Mouse (Mus musculus): Measurements from ENCODE around the gene Rnls. TPM values are rescaled to one million over a fixed set of nuclear protein-coding genes. Genes with fewer than 3 reads are reported as not detected.

Gene Rnls
- polyA plus RNA-seq, 1 experiment from 2014 or later = not detected

DNA sequence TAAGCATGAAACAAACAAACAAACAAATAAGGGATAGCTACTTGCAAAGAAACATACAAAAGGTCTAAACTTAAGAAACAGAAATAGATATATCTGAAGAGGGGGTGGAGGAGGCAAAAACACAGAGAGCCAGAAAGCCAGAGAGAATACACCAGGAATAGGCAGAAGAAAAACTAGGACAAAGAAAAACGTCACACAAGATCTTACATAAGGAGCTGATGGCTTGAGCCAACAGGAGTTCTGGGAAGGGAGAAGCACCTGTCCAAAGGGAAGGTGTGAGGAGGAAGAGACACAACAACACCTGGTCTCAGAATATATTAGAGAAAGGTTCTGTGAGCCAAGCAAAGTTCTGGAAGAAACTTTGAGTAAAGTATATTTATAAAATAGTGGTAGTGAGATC is 73.3 kb downstream of the Rnls start:
- no peak for TF ChIP-seq CTCF (IDR thresholded peaks at IDR 0.05)
- CTCF ChIA-PET = interaction anchor here (1.3 to 1.7 kb wide), 2 partner anchors 9 to 43 kb away, joined by 3 to 6 read pairs; no protein-coding TSS in a partner anchor
- in situ Hi-C loops (cut with MboI; ENCODE audit: low pct_unique_long_range_greater_than_20kb) = no loop called here

DNA sequence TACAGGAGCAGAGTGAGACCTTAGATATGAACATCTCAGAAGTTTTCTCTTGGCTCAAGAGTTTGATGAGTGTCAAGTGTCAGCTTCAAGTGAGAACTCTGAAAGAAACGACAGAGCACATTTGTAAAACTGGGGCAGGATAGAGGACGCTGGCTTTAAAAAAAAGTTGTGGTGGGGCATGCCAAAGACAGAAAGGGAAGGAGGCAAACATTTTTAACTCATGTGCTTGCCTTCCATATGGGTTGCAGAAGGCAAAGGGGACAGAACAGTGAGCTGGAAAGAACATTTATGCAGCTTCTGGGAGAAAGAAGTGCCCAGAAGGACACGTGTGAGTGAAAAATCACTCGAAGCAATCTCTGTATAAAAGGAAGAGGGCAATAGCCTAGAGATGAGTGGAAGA is 75.0 kb downstream of the Rnls start:
- in situ Hi-C loops (cut with MboI; ENCODE audit: low pct_unique_long_range_greater_than_20kb) = no loop called here
- ATAC-seq = no peak
- POLR2A ChIA-PET = no interaction called here

More for the DNA sequence above, 73.3 kb downstream of the Rnls start:
- peaks cover 39% of the 10 kb centered on the region for H3K27me3 ChIP-seq
- POLR2A ChIA-PET = no interaction called here
- no peak for DNase-seq (ENCODE audit: low read depth, low spot score)
- no peak for ATAC-seq

GRCm38 (mm10) chr19:33299726-33300292 is 92.3 kb downstream of the Rnls start:
- TF ChIP-seq CTCF (IDR thresholded peaks at IDR 0.05) = no peak
- DNase-seq (ENCODE audit: low read depth, low spot score) = no peak
- CTCF ChIA-PET = interaction anchor here (0.7 to 0.8 kb wide), 2 partner anchors 19 to 35 kb away, joined by 3 read pairs; no protein-coding TSS in a partner anchor
- in situ Hi-C loops (cut with MboI; ENCODE audit: low pct_unique_long_range_greater_than_20kb) = no loop called here
- ATAC-seq = no peak
- peaks cover 73% of the 10 kb centered on the region for H3K27me3 ChIP-seq
- POLR2A ChIA-PET = interaction anchor here (0.6 kb wide), 1 partner anchor 24 kb away, joined by 3 read pairs; no protein-coding TSS in a partner anchor

More for the DNA sequence above, 75.0 kb downstream of the Rnls start:
- H3K27me3 ChIP-seq = peaks cover 47% of the 10 kb centered on the region
- CTCF ChIA-PET = interaction anchor here (1.0 to 1.7 kb wide), 3 partner anchors 8 to 85 kb away, joined by 4 to 6 read pairs (median 4); no protein-coding TSS in a partner anchor
- DNase-seq (ENCODE audit: low read depth, low spot score) = no peak
- no peak for TF ChIP-seq CTCF (IDR thresholded peaks at IDR 0.05)

DNA sequence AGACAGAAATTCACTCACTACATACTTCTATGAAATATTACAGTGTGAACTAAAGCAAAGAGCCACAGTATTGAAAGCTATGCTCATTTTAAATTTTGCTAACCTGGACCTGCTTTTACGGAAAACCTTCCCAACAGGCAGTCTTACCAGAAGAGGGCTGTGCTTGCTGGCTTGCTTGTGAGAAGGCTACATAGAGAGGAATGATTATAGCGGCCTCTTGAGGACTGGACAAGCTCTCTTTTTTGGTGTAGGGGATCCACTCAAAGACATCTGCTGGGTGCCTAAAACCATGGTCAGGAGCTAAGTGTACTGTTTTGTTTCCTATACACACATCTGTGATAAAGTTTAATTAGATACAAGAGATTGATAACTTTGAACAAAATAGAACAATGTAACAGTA is 95.8 kb downstream of the Rnls start:
- ChIA-PET POLR2A (no interaction called here), CTCF (no interaction called here)
- ATAC-seq (no peak), DNase-seq (ENCODE audit: low read depth, low spot score) (no peak)
- in situ Hi-C loops (cut with MboI; ENCODE audit: low pct_unique_long_range_greater_than_20kb) = no loop called here
- peaks cover 58% of the 10 kb centered on the region for H3K27me3 ChIP-seq
- TF ChIP-seq CTCF (IDR thresholded peaks at IDR 0.05) = peak; percentile 11

DNA sequence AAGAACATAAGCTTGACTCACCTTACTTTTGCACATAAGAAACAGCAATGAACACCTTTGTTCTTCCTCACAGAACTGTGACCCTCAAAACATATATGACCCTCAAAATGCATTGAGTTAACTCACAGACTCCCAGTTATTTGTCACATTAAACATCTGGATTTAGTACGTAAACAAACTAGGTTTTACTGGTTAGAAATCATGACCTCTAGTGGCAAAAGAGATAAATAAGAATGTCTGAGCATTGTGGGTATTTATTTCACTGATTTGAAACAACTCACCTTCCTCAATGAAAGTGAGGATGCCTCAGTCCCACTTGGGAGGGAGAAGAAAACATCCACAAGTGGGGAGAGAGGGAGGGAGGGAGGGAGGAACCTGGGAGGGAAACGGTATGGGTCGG is 109.1 kb downstream of the Rnls start:
- no peak for TF ChIP-seq CTCF (IDR thresholded peaks at IDR 0.05)
- peaks cover 48% of the 10 kb centered on the region for H3K27me3 ChIP-seq
- POLR2A ChIA-PET = no interaction called here
- DNase-seq (ENCODE audit: low read depth, low spot score) = no peak
- ATAC-seq = no peak
- CTCF ChIA-PET = interaction anchor here (0.9 kb wide), 1 partner anchor 14 kb away, joined by 3 read pairs; no protein-coding TSS in a partner anchor
- in situ Hi-C loops (cut with MboI; ENCODE audit: low pct_unique_long_range_greater_than_20kb) = no loop called here

GRCm38 (mm10) chr19:33276421-33276820 is 115.7 kb downstream of the Rnls start:
- peaks cover 61% of the 10 kb centered on the region for H3K27me3 ChIP-seq
- ChIA-PET CTCF (interaction anchor here (0.8 to 1.5 kb wide), 4 partner anchors 18 to 49 kb away, joined by 3 to 4 read pairs (median 3); no protein-coding TSS in a partner anchor), POLR2A (no interaction called here)
- ATAC-seq (no peak), DNase-seq (ENCODE audit: low read depth, low spot score) (no peak)
- in situ Hi-C loops (cut with MboI; ENCODE audit: low pct_unique_long_range_greater_than_20kb) = no loop called here
- TF ChIP-seq CTCF (IDR thresholded peaks at IDR 0.05) = no peak

DNA sequence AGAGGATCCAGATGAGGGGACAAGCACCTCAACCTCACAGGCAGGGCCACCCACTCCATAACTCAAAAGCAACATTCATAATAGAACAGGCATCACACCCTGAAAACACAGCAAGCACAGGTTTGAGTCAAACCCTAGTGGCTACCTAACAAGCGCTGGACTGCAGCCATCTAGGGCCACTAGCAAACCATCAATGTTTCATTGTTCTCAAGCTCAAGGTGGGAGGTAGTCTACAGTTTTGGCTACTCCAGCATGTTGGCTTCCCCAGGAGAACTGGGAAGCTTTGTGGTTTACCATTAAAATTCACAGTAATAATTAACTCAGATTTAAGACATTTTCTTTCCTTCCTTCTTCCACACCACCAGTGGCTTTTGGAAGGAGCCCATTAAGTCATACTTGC is 118.4 kb downstream of the Rnls start:
- ChIA-PET CTCF (interaction anchor here (0.8 to 1.4 kb wide), 5 partner anchors 10 to 41 kb away, joined by 3 to 5 read pairs (median 3); no protein-coding TSS in a partner anchor), POLR2A (no interaction called here)
- no peak for TF ChIP-seq CTCF (IDR thresholded peaks at IDR 0.05)
- in situ Hi-C loops (cut with MboI; ENCODE audit: low pct_unique_long_range_greater_than_20kb) = no loop called here
- peaks cover 40% of the 10 kb centered on the region for H3K27me3 ChIP-seq
- DNase-seq (ENCODE audit: low read depth, low spot score) (peak; percentile 31), ATAC-seq (peak; percentile 74)

DNA sequence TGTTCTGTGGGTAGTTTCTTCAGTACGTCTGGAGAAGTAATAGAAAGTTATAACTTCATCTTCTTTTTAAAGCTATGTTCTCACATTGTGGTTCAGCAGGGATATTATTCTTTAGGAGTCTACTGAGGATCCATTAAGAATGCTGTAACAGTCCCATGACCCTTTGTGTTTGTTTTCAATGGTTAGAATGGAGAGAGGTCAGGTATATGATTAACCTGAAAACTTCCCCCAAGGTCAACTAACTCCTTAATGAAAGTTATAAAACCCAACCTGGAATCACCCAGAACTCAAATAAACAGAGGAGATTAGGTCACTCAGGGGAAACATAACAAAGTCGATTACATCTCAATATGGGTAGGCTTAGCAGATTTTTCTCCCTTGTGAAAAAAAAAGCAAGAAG is 120.5 kb downstream of the Rnls start:
- ChIA-PET CTCF (no interaction called here), POLR2A (no interaction called here)
- ATAC-seq = no peak
- no peak for TF ChIP-seq CTCF (IDR thresholded peaks at IDR 0.05)
- in situ Hi-C loops (cut with MboI; ENCODE audit: low pct_unique_long_range_greater_than_20kb) = no loop called here
- DNase-seq (ENCODE audit: low read depth, low spot score) = peak; percentile 20
- H3K27me3 ChIP-seq = peaks cover 19% of the 10 kb centered on the region

DNA sequence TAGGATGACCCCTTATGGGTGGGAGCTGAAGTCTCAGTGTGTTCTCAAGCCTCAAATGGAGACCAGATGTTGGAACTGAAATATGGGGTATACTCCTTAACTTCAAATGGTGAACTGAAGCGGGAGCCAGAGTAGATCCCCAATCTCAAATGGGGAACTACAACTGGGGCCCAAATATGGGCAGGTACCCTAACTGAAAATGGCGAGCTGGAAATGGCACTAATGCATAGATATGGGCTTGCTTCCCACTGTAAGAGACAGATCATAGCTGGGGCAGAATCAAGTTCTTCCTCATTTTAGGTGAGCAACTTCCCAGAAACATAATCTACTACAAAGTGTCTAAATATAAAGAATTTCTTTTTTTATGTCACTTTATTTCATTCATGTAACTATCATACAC is 121.9 kb downstream of the Rnls start:
- in situ Hi-C loops (cut with MboI; ENCODE audit: low pct_unique_long_range_greater_than_20kb) = no loop called here
- ChIA-PET CTCF (no interaction called here), POLR2A (no interaction called here)
- DNase-seq (ENCODE audit: low read depth, low spot score) (no peak), ATAC-seq (no peak)
- no peak for TF ChIP-seq CTCF (IDR thresholded peaks at IDR 0.05)
- H3K27me3 ChIP-seq = peaks cover 9% of the 10 kb centered on the region

DNA sequence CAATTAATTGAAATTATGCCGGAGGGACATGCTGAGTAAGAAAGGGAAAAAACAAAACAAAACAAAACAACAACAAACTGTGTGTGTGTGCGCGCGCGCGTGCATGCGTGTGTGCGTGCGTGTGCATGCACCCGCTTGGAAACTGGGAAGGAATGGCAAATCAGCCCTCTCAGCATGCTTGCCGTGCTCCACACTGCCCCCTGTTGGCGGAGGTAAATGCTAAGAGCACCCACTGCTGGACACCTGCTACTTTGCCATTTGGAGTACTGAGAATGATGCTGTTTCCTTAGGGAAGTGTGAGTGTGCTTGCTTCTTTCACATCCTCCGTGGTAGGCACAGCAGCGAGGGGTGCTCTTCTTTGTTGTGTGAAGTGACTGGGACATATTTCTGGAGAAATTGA is 124.1 kb downstream of the Rnls start:
- DNase-seq (ENCODE audit: low read depth, low spot score) = no peak
- no peak for ATAC-seq
- TF ChIP-seq CTCF (IDR thresholded peaks at IDR 0.05) = peak; percentile 60
- peaks cover 20% of the 10 kb centered on the region for H3K27me3 ChIP-seq
- in situ Hi-C loops (cut with MboI; ENCODE audit: low pct_unique_long_range_greater_than_20kb) = no loop called here
- ChIA-PET CTCF (no interaction called here), POLR2A (no interaction called here)

- in situ Hi-C loops (cut with MboI; ENCODE audit: low pct_unique_long_range_greater_than_20kb) = no loop called here
- ATAC-seq (no peak), DNase-seq (ENCODE audit: low read depth, low spot score) (no peak)
- TF ChIP-seq CTCF (IDR thresholded peaks at IDR 0.05) = no peak
- H3K27me3 ChIP-seq = peaks cover 35% of the 10 kb centered on the region
- ChIA-PET CTCF (interaction anchor here (1.1 to 1.5 kb wide), 4 partner anchors 19 to 521 kb away, joined by 3 read pairs; no protein-coding TSS in a partner anchor), POLR2A (no interaction called here)
Measured at GRCm38 (mm10) chr19:33265245-33265644, 126.8 kb downstream of the Rnls start.
